Mouse (Mus musculus) cortical plate, adult 2 months (tissue): ENCODE data around the gene Nup210. TPM values are rescaled to one million over a fixed set of nuclear protein-coding genes. Genes with fewer than 3 reads are reported as not detected.

ENCODE experiments used
- H3K27ac ChIP-seq: fragments of 200-500 bp; 2 replicates; pipeline ENCODE4 v1.5.1; 2012; ENCODE audit warnings: low read length, control low read depth, inconsistent platforms; ENCODE audit not compliant: insufficient read depth
- H3K4me1 ChIP-seq: fragments of 200-500 bp; 2 replicates; pipeline ENCODE4 v1.6.1; 2011; ENCODE audit warnings: low read length; ENCODE audit not compliant: control insufficient read depth, insufficient read depth
- H3K4me3 ChIP-seq: fragments of 200-500 bp; 2 replicates; pipeline ENCODE4 v1.5.1; 2011; ENCODE audit warnings: mild to moderate bottlenecking, low read length, control low read depth; ENCODE audit not compliant: insufficient read depth
- CTCF ChIP-seq: fragments of 200-500 bp; IDR thresholded peaks from 2 replicates; pipeline ENCODE4 v1.5.1; 2011; ENCODE audit warnings: mild to moderate bottlenecking, control low read depth, low read length; ENCODE audit not compliant: insufficient read depth; ENCODE audit errors: extremely low read depth
- POLR2A ChIP-seq: fragments of 200-500 bp; IDR thresholded peaks from 2 replicates; pipeline ENCODE4 v1.6.1; 2011; ENCODE audit warnings: mild to moderate bottlenecking, low read length, control low read depth; ENCODE audit not compliant: insufficient read depth; ENCODE audit errors: extremely low read depth
- polyA plus RNA-seq: library from polyadenylated mRNA; depleted of rRNA; stranded (reverse); fragments of >200 nt; gene quantifications from 2 replicates; pipeline ENCODE4 v1.2.3, GENCODE M21; 2012

Nup210 gene
- polyA plus RNA-seq, 1 experiment: 17.2 TPM

DNA sequence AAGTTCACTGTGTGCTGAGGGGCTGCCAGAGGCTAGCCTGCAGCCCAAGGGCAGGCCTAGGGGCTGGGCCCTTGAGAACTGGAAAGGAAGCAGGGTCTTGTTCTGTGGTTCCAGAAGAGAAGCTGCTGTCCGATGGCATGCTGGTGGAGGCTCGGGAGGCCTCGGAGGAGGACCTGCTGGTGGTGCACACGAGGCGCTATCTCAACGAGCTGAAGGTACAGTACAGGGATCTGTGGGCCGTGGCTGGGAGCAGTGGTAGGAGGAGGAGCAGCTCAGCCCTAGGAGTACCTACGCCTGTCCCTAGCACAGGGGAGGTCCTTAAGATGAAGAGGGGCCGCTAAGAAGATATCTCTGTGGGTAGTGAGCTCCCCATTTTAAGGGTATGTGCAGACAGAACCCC, 42.4 kb upstream of the Nup210 start:
- H3K27ac ChIP-seq: peak overlapping the region; percentile 49
- H3K4me3 ChIP-seq: peak overlapping the region; percentile 9; the same call in 1 of the 2 replicates
- no peak for TF ChIP-seq CTCF
- TF ChIP-seq POLR2A: 0 out of 2 replicates have a peak, but pooled peaks have one; percentile 10
- H3K4me1 ChIP-seq: peaks cover 13% of the 10 kb centered on the region

- H3K27ac ChIP-seq: peak overlapping the region; percentile 83
- peak overlapping the region; percentile 67 for H3K4me3 ChIP-seq
- no peak for TF ChIP-seq POLR2A
- no peak for TF ChIP-seq CTCF
- peaks cover 20% of the 10 kb centered on the region for H3K4me1 ChIP-seq
Observed at GRCm38 (mm10) chr6:91157237-91157570, 40.6 kb upstream of the Nup210 start.

GRCm38 (mm10) chr6:91156554-91157236, 40.1 kb upstream of the Nup210 start, which contains the start of gene Hdac11:
Hdac11 (plus strand) TSS chr6:91156665.
- Histone ChIP-seq H3K4me1 (peaks cover 20% of the 10 kb centered on the region), H3K27ac (peak within 1 kb of the TSS; percentile 83), H3K4me3 (peak within 1 kb of the TSS; percentile 67)
- TF ChIP-seq CTCF (no peak), POLR2A (peak; percentile 76; the same call in 1 of the 2 replicates)

DNA sequence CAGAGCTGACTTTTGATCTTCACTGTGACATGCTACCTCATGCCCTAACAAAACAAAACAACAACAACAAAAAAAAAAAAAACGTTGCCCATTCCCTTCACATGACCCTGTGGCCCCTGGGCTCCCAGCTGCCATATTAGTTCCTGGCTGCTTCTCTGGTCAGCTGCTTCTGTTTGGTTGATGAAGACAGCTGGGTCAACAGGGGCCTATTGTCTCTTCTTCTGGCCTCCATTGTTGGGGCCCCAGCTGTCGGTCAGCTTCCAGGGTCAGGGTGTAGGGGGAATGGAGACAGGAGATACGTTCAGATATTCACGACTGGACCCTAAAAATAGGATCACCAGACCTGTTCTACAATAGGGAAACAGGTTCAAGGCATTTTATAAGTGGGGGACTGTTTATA, 39.4 kb upstream of the Nup210 start:
- H3K4me3 ChIP-seq: peak overlapping the region; percentile 67; the same call in 1 of the 2 replicates
- TF ChIP-seq POLR2A (no peak), CTCF (no peak)
- peak overlapping the region; percentile 76 for H3K27ac ChIP-seq
- peaks cover 20% of the 10 kb centered on the region for H3K4me1 ChIP-seq

GRCm38 (mm10) chr6:91155286-91155685, 38.7 kb upstream of the Nup210 start:
- TF ChIP-seq POLR2A (no peak), CTCF (no peak)
- H3K27ac ChIP-seq: no peak overlapping the region
- no peak overlapping the region for H3K4me3 ChIP-seq
- H3K4me1 ChIP-seq: peaks cover 18% of the 10 kb centered on the region

GRCm38 (mm10) chr6:91154685-91155084, 38.1 kb upstream of the Nup210 start:
- no peak for TF ChIP-seq CTCF
- TF ChIP-seq POLR2A: no peak
- peaks cover 16% of the 10 kb centered on the region for H3K4me1 ChIP-seq
- H3K4me3 ChIP-seq: no peak overlapping the region
- H3K27ac ChIP-seq: no peak overlapping the region

DNA sequence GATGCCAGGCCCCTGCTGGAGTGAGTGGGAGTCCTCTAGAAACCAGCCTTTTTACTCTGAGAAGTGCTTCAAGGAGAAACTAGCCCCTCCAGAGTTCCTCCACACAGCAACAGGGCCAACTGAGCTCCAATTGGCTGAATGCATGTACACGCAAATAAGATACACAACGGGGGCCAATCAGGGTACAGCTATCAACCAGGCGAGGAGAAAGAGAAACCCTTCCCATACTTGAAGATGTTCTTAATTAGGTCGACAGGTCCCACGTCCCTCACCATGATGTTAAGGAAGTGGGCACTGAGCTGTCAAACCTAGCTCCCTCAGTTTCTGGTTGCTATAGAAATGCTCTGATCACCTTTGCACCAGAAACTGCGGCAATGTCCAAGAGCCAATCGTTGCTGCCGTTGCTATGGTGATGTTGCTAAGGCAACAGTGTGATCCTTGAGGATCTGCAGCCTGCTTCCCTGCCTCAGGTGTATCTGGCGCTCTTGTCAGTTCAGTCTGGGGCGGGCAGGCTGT, 37.0 kb upstream of the Nup210 start:
- no peak for TF ChIP-seq CTCF
- peak; percentile 56 for TF ChIP-seq POLR2A
- Histone ChIP-seq H3K27ac (peak overlapping the region; percentile 22), H3K4me3 (peak overlapping the region; percentile 1; the same call in 1 of the 2 replicates), H3K4me1 (peaks cover 11% of the 10 kb centered on the region)

DNA sequence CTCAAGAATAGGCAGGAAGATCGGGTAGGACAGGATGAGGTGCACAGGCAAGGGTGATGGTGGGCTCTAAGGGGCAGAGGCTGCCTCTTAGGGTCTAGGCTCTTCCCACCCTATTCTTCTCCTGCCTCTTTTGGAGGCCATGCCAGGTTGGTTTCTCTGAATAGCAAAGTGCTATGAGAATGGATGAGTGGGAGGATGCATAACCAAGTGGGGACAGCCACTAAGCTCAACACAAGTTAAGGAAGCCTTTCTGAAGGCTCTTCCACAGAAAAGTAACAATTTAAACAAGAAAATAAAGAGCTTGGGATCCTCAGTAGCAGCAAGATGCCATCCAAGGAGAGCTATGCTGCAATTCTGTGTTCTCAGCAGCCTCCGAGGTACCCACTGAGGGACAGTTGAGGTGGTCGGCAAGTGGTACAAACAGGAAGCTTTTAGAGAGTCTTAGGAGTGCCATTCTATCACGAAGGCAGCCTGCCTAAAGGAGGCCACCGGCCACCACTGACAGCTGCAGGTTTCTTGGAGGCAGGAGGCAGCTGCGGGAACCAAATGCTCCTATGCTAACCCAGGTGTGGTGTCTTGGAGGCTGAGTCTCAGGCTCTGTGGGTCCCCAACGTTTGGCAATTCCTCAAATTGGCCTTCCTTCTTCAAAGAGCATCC, 36.4 kb upstream of the Nup210 start:
- TF ChIP-seq CTCF (no peak), POLR2A (no peak)
- Histone ChIP-seq H3K4me3 (no peak overlapping the region), H3K27ac (peak overlapping the region; percentile 22), H3K4me1 (peaks cover 10% of the 10 kb centered on the region)

- Histone ChIP-seq H3K4me1 (no peaks in the 10 kb centered on the region), H3K4me3 (no peak overlapping the region), H3K27ac (no peak overlapping the region)
- TF ChIP-seq POLR2A (no peak), CTCF (no peak)
Observed at GRCm38 (mm10) chr6:91147152-91147770, 30.6 kb upstream of the Nup210 start.
